Mouse (Mus musculus) CD4-positive, CD25-positive, alpha-beta regulatory T cell (primary cell): Measurements from ENCODE around the gene Siva1. TPM values are rescaled to one million over a fixed set of nuclear protein-coding genes. Genes with fewer than 3 reads are reported as not detected.

Experiments used
- polyA plus RNA-seq: library from polyadenylated mRNA; unstranded; fragments of 100-300 nt; shearing (Covaris generic); gene quantifications from one replicate; pipeline ENCODE4 v1.2.1, GENCODE M21; 2017

Siva1 gene
- 42.6 TPM for polyA plus RNA-seq

GRCm38 (mm10) chr12:112644180-112644854, at the start of gene Siva1:
TSS of gene Siva1 (plus strand) at chr12:112644679.

GRCm38 (mm10) chr12:112619686-112620353, 24.7 kb upstream of the Siva1 start, which contains the start of gene Adssl1:
TSS of gene Adssl1 (plus strand) at chr12:112620045.

GRCm38 (mm10) chr12:112674132-112675011, 29.9 kb downstream of the Siva1 start, which contains the start of gene Akt1:
TSS of gene Akt1 (minus strand) at chr12:112674884.

GRCm38 (mm10) chr12:112678555-112679026, 34.1 kb downstream of the Siva1 start, which contains the start of gene Zbtb42:
TSS of gene Zbtb42 (plus strand) at chr12:112678828.

Other genes with a start within 250 kb of the Siva1 start
- not detected for gene A530016L24Rik, start 155.2 kb upstream of the Siva1 start, polyA plus RNA-seq
- gene Tmem179, start 127.9 kb upstream of the Siva1 start, polyA plus RNA-seq, result not detected
- 8.8 TPM for gene Inf2, start 55.9 kb upstream of the Siva1 start, polyA plus RNA-seq
- 2.9 TPM for gene Adssl1, start 24.6 kb upstream of the Siva1 start, polyA plus RNA-seq
- 184 TPM for gene Akt1, start 30.2 kb downstream of the Siva1 start, polyA plus RNA-seq
- gene Zbtb42, start 34.1 kb downstream of the Siva1 start, polyA plus RNA-seq, result 2.5 TPM
- gene Cep170b, start 75.8 kb downstream of the Siva1 start, polyA plus RNA-seq, result 7.9 TPM
- gene Pld4, start 116.0 kb downstream of the Siva1 start, polyA plus RNA-seq, result 2.2 TPM
- not detected for gene Ahnak2, start 158.0 kb downstream of the Siva1 start, polyA plus RNA-seq
- gene Clba1, start 164.3 kb downstream of the Siva1 start, polyA plus RNA-seq, result 0.54 TPM
- 82.5 TPM for gene Cdca4, start 184.7 kb downstream of the Siva1 start, polyA plus RNA-seq
- 37.1 TPM for gene Gpr132, start 223.5 kb downstream of the Siva1 start, polyA plus RNA-seq